Mouse (Mus musculus): ENCODE measurements at regions not wholly inside any gene's neighbourhood (a gene's known extent, or its start where the extent isn't known, plus 50 kb on each side); places are given as distances from the start of the nearest gene placed in this dataset.

DNA sequence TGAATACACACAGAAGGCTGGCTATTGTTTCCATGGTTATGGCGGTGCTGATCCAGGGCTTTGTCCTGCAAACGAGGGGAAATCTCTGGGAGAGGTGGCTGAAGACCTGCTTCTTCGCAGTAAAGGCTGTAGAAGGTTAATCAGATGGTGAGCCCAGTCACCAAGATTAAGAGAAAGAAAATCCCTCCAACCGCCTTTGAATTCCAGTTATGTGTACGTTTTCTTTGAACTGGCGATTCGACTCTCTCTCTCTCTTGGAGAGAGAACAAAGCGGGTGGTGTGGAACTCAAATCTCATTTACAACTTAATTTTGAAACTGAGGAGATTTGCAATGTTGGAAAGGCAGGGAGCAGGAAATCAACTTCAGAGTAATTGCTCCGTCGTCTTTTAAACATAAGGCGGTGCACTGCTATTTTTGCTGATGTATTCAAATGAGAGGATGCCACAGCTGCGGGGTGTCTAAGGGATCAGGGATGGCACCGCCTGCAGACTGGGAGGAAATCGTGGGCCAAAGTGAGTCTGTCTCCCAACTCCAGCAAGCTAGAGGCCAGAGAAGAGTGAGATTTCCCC is 232.7 kb downstream of the Mycn start:
- DNase-seq (ENCODE audit: low spot score) = no peak

DNA sequence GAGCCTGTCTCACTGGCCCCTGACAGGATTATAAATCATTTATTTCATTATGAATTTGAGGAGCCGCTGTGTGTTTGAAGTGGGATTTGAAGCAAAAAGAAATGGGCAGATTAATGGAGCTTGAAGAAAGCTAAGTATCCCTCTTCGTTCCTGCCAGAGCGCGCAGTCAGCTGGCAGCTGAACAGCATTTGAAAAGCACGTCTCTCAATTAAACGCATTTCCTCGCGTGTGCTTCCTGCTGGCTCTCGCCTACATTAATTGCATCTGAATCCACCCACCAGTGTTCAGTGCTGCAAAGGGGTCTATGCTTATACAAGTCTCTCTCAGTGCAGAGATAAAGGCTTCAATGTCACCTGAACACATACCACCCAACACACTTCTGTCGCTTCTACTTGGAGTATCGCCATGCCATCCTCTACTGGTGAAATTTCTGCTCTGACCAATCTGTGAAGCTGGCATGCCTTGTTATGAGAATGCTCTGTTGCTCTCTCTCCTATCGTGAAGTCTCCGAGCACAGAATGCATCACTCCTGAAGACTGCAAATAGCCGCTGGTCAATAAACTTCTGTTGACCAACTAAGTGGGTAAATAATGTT is 235.3 kb downstream of the Mycn start:
- DNase-seq (ENCODE audit: low spot score) = no peak

DNA sequence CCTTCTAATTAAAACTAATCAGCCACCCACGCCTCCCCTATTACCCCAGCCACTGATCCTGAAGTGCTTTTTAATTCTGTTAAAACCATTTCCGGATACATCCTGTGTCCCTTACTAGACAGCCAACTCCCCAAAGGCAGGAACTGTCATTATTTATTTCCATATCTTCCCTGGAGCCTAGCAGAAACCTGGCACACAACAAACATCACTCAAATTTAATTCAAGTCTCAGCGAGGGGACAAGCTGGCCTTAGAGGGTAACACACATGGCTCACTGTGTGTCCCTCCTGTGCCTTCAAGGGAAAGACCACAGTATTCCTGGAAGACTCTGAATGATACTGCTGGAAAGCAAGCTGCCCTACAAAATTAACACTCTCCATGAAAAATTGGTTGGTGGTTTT is 240.0 kb downstream of the Mycn start:
- no peak for DNase-seq (ENCODE audit: low spot score)

DNA sequence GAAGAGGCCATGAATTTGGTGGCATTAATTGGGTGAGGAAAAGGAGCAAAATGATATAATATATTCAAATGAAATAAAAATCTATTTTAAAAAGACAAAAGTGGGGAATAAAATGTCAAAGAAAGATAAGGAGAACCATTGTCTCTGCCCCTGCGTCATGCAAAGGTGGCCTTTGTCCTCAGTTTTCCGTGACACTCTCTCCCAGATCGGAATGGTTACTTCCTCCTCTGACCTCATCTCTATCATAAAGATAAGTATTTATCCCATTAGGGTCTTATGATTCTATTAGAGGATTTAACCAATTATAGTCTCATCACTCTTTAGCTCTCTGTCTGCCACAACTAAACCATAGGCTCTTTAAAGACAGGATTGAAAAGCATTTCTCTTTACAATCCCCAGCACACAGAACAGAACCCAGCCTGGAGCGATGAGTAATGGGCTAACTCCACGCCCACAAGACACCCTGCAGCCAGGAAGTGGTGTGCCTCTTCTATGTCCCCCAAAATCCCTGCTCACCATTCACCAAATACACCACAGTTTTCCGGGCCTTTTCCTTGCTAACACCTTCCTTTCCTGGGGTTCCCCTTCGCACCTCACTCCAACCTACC is 240.6 kb downstream of the Mycn start:
- DNase-seq (ENCODE audit: low spot score) = no peak

DNA sequence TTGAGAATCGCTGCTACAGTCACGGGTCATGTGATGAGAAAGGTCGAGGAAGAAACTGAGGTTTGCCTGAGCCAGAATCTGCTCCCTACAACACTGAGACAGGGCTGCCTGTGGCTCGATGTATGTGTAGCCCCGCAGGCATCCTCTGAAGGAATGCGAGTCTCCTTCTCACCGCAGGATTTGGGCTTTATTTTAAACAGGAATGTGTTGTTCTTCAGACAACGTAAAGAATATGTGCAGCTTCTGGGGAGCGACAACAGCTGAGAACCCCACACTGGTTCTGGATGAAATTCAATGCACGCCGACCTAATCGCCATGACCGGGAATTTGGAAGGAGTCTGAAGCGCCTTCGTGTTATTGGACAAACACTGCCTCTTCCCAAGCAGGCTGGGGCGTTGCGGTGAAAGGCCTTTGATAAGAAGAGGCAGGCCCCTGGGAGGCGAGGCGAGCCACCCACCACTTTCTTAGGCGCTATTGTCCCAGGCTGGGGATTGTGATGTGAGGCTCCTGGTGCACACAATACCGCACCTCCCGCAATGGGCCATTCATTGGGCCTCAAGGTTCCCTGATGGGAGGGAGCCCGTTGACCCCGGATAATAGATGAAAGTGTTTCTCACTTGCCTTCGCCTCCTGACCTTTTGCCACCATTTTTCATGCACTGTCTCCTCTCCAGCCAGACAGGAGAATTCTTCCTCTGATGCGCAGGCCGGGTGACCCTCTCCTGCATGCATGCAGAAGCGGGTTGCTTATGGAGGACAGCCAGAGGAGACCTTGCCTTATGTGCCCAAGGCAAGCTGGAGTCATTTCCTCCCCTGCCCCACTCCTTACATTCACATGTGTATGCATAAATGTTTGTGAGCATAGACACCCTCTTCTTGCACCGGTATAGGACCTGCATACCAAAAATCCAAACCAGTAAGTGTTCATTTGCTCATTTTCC is 247.6 kb downstream of the Mycn start:
- no peak for DNase-seq (ENCODE audit: low spot score)

DNA sequence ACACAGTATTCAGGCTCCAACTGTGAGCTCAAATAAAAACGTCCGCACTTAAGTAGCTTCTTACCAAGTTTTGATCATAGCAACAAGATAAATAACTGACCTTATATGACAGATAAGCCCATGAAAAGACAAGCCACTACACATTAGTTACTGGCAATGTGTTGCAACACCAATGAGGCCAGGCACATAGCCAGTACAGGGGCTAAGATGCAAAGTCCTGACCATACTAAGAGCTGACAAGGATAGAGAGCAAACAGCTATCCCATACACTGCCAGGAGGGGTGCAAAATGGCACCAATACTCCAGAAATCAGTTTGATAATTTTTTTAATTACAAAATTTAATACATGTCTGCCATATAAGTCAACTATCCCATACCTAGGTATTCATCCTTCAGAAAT is 254.3 kb downstream of the Mycn start:
- DNase-seq (ENCODE audit: low spot score) = no peak

DNA sequence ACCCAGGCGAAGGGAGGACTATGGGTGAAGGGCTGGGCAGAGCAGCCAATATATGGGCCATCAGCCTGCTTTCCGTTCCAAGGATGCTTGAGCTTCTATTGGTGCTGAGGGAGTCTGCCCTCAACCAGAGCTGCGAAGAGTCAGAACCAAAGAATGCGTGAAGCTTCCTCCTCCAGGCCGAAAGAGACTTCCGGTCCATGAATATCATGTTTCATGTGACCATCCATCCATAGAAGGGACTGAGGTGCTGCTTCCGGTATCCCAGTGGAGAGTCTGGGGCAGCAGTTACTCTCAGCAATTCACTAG is 256.5 kb downstream of the Mycn start:
- no peak for DNase-seq (ENCODE audit: low spot score)

DNA sequence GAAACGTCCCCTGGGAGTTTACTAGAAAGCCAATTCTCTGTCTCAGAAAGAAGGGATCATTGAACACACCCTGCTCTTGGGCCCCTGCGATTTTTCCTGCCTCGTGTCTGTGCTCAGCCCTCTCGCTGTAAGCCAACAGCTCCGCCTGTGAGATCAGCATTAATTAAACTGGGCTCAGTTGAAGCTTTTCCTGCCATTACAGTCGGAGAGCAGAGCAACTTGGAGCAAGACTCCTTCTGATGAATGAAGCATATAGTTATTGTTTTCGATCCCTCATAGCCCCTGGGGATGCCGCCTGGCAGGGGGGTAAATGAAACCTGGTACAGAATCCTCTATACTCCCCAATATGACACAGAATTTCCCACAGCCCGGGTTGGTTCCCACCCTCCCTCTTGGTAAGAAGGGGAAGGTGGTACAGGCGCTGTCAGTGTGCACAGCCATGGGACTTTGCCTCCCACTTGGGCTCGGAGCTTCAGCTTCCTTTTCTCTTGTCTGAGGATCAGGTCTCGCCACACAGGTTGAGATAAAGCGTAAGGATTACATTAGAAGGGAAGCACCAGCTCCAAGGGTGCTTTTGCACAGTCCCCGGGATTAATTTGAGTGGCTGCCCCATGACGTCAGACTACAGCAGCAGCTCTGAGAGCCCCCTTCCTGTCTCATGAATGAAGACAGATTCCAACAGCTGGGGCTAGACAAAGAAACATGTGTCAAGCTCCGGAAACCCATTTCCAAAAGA is 257.1 kb downstream of the Mycn start:
- DNase-seq (ENCODE audit: low spot score) = no peak

DNA sequence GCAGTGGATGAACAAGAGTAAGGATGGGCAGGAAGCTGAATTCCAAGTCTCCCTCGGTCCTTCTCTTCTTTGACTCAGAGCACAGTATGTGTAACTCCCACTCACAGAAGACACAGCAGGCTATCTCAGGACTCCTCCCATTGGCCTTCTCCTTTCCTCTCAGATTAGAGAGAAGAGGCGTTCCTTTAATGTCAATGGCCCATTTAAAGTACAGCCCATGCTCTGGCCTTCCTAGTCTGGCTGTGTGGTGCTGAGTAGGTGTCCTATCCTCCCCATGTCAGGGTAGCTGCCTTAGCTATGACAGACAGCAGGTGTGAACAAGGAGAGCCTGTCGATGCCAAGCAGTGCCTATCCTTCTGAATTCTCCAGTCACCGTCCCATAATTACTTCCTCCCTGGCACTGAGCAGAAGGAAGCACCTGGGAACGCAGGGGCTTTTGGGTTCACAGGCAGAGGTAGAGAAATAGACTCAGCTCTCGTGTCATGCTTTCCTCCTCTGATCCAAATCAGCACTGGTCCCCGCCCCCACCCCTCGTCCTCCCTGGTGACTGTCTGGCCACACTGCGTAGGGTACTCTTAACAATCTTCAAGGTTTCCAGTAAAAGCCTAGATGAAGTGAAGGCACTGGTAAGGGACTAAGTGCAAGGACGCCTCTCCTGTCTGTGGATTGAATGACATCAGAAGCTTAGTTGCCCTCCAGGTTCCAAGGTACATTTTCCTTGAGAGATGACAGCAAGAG is 257.8 kb downstream of the Mycn start:
- no peak for DNase-seq (ENCODE audit: low spot score)

DNA sequence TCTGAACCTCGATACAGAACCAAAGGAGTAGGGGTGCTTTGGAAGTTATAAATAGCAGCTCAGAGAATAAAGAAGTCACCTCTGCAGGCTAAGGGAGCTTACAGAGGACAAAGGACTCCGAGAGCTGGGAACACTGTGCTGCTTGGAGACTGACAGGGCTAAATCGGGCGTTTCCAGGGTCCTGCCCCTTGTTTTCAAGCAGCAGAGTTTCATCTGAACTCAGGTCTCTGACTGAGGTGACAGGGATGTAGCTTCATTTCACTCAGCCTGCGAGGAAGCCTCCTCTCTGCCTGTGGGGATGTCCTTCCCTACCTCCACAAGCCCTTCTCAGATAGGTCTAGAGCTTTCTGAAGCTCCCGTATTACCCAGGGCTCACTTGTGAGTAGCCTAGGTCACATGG is 260.6 kb downstream of the Mycn start:
- DNase-seq (ENCODE audit: low spot score) = no peak

DNA sequence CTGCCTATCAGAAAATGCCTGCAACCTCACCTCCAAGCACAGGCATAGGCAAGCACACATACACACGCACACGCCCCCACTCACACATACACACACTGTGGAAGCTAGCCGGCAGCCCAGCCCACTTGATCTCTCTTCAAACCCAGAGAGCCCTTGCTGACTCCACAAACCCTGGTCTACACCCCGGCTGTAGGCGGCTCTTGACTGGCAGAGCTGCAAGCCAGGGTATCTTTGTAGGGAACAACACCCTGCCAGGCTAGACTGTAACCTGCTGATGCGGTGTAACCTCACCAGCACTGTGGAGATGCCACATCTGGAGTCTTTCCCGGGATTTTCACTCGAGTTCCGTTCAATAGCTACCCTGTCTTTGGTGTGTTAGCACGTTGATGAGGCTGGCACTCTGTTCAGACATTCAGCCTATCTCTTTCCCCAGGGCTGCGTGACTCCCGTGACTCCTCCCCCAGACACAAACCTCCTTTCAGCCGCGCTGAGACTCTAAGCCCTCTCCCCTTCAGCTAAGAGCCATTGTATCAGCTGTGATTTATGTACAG is 261.3 kb downstream of the Mycn start:
- DNase-seq (ENCODE audit: low spot score) = no peak

DNA sequence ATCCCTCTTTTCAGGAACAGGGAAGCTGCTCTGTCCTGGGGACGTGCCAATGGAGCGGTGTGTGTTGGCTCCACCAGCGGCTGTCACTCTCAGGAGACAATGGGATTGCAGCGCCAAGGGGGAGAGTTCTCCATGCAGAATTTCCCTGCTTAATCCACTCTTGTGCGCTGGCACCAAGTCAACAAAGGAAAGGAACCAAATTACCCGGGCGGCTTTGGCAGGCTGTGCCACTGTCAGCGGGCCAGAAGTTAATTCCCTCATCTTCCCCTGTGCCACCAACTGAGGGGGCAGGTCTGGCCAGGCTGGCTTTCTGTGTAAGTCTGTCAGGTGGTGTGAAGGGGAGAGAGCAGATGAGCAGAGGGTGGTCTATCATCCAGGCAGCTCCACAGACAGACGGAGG is 265.0 kb downstream of the Mycn start:
- peak; percentile 4 for DNase-seq (ENCODE audit: low spot score)

DNA sequence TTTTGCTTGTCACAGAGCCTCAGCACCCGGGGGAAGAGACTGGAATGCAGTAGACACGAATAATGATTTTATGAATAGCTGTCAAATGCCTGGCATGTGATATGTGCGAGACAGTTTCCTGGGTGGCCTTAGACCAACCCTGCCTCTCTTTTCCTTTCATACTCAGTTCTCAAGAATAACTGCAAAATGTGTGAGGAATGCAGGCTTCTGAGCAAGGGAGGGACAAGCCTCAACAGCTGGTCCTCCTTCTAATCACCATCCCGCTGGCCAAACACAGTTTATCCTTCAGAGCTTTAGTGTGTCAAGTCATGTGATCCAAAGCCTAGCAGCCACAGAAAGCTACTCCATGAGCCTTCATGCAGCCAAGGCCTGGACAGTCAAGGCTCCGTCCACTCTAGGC is 271.8 kb downstream of the Mycn start:
- DNase-seq (ENCODE audit: low spot score) = no peak

DNA sequence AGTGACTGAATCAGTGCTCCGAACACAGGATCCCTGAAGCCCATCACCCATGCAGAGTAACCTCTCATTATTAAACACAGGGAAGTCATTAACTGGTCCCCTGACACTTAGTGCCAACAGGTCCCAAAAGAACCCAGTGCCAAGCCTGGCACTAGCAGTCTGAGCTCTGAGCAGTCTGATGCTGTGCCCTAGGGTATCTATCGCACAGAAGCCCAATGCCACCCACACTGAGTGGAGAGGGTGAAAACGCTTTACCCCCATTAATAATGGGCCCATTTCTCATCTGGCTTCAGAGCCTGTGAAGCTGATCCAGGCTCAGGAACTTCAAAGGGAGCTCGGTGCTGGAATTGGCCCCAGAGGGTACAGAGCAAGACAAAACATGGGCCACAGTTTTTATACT is 272.8 kb downstream of the Mycn start:
- DNase-seq (ENCODE audit: low spot score) = no peak

DNA sequence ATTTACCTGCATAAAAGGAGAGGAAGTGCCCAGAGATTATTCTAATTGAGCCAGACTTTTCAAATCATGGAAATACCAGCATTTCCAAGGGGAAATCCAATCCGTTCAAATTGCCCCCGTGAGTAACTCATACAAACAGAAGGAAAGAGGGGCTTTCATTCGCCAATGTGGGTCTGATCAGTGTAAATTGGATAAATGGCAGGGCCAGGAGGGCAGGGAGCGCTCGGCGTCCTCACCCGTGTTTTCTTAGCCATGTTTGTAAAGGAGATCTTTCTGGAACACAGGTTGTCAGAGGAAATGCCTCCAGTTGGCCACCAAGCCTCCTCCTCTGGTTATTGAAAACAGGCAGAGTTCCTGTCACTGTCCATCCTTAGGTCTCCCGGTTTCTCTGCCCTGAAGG is 286.1 kb downstream of the Mycn start:
- no peak for DNase-seq (ENCODE audit: low spot score)

DNA sequence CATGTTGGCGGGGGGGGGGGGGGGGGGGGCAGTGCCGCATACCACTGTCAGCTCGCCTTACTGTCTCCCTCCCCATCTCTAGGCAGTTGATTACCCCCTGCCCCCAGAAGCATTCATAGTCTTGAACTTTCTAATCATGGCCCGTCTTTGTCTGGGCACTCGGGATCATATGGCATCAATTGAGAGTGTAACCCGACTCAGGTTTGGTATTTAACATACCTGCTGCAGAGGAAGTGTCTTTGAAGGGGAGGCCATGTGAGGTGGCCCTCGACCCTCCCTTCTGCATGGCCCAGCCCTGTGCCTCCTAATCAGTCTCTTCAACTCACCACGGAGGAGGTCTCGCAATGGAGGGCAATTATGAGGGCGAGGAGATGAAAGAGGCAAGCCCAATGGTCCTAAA is 286.5 kb downstream of the Mycn start:
- no peak for DNase-seq (ENCODE audit: low spot score)

DNA sequence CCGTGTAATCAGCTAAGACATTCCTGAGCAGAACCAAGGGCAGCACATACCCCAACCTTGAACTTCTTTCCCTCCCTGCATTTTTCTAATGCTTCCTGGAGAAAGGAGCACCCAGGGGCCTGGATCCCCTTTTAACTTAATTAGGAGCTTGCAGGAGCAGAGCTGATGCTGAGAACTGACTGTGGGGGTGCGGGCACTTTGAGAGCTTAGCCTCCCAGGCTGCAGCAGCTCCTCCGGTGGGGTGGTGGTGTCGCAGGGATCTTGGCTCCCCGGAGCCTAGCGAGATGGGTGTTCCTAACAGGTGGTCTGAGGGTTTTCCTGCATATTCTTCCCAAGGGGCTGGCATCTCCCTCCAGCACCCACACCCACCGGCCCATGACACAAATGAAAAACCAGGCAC is 289.4 kb downstream of the Mycn start:
- no peak for DNase-seq (ENCODE audit: low spot score)

DNA sequence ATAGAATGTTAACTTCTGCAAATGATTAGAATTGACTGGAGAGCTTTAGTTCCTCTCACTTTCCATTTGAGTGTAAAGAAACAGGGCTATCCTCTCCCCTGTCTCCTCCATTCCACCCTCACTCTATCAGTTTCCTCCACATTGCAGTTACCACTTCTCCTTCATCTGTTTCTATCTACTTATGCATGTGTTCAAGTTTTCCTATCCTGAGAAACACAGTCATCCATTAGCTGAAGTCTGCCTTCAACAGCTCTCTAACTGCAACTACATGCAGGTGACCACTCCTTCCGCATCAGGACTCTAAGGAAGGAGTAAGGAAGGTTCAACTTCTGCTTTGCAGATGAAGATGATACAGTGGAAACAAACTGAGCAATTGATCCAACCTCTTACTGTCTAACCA is 291.4 kb downstream of the Mycn start:
- no peak for DNase-seq (ENCODE audit: low spot score)

DNA sequence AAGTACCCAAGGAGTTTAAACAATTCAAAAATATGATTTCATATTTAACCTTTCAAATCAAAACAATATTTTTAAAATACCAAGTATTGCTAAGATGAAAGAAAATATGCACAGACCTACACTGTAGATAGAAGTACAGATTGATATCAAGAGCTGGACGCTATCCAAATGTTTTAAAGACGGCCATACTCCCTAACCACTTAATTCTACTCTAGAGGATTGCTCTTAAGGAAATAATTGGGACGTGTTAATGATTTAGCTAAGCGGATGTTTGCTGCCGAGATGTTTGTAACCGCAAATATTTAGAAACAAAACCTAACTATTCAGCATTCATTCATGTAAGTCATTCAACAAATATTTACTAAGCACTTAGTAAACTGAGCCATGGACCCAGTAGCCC is 294.2 kb downstream of the Mycn start:
- no peak for DNase-seq (ENCODE audit: low spot score)

DNA sequence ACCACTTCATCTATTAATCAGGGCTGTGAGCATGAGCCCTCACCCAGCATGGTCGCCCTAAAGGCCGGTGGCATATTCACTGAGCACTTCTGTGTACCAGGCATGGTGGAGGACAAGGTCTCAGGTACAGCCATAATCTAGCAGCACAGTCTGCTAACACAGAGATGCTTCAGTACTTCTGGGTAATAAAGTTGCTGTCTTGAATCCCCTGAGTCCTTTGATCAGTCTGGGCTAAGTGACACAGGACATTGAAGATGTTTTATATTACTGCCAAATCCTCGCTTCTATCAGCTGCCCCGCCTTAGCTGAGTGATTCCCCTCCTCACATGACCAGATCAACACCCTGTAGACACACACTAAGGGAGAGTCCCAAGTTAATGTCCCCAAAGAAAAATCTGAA is 296.5 kb downstream of the Mycn start:
- no peak for DNase-seq (ENCODE audit: low spot score)

Measured in gastrocnemius, adult 18-20 months (tissue).